Mouse (Mus musculus) forebrain, postnatal 0 days (tissue): ENCODE results near the gene Nfix. TPM values are rescaled to one million over a fixed set of nuclear protein-coding genes. Genes with fewer than 3 reads are reported as not detected.

Experiments used
- ATAC-seq: fragments of 200-750 bp; cut with Nextera tagmentation; 2 replicates; pipeline ENCODE4 v1.8.0; 2017; ENCODE audit warnings: mild to moderate bottlenecking, moderate library complexity
- DNase-seq: peaks from one replicate; pipeline ENCODE4 v3.0.0-alpha.2; 2015
- H3K27ac ChIP-seq: fragments of 300-500 bp; sonication (generic); 2 replicates; pipeline ENCODE4 v1.5.1; 2014; ENCODE audit warnings: low read depth, mild to moderate bottlenecking, antibody characterized with exemption, low read length, moderate library complexity, mixed read lengths
- H3K27me3 ChIP-seq: fragments of 300-500 bp; sonication (generic); 2 replicates; pipeline ENCODE4 v1.6.1; 2014; ENCODE audit warnings: mild to moderate bottlenecking, low read length, mixed read lengths; ENCODE audit not compliant: insufficient read depth
- H3K36me3 ChIP-seq: fragments of 300-500 bp; sonication (generic); 2 replicates; pipeline ENCODE4 v1.6.1; 2014; ENCODE audit warnings: mild to moderate bottlenecking, moderate library complexity; ENCODE audit not compliant: insufficient read depth
- H3K4me1 ChIP-seq: fragments of 300-500 bp; sonication (generic); 2 replicates; pipeline ENCODE4 v1.6.1; 2014; ENCODE audit warnings: antibody characterized with exemption; ENCODE audit not compliant: insufficient read depth
- H3K4me2 ChIP-seq: fragments of 300-500 bp; sonication (generic); 2 replicates; pipeline ENCODE4 v1.6.1; 2014; ENCODE audit warnings: low read depth, mild to moderate bottlenecking, moderate library complexity
- H3K4me3 ChIP-seq: fragments of 300-500 bp; sonication (generic); 2 replicates; pipeline ENCODE4 v1.5.1; 2014; ENCODE audit warnings: low read depth, low read length, mixed read lengths
- H3K9ac ChIP-seq: fragments of 300-500 bp; sonication (generic); 2 replicates; pipeline ENCODE4 v1.6.1; 2014; ENCODE audit warnings: mild to moderate bottlenecking
- H3K9me3 ChIP-seq: fragments of 300-500 bp; sonication (generic); 2 replicates; pipeline ENCODE4 v1.6.1; 2016; ENCODE audit warnings: low read length
- CTCF ChIP-seq: sonication (generic); IDR thresholded peaks from 2 replicates; pipeline ENCODE4 v1.5.1; 2016; ENCODE audit warnings: antibody characterized with exemption, control low read depth, low read depth
- WGBS: fragments of 180-500 bp; shearing (Covaris S2); extraction: QIAGEN DNeasy Blood & Tissue Kit; methylation state at CpG from one replicate; pipeline ENCODE4 v1.1.7; 2014; 5-methylcytosine and 5-hydroxymethylcytosine counted together
- polyA plus RNA-seq: library from polyadenylated mRNA; unstranded; fragments of >200 nt; fragmentation: Nextera tagmentation; extraction: Ambion mirVana; gene quantifications from 2 replicates; pipeline ENCODE4 v1.2.1, GENCODE M21; 2015
- total RNA-seq: library from RNA; depleted of rRNA; stranded (reverse); fragments of >200 nt; gene quantifications from 2 replicates; pipeline ENCODE4 v1.2.3, GENCODE M21; 2014

Nfix gene
- total and polyA plus RNA-seq, 2 experiments from 2014 or later: 111 to 376 TPM

DNA sequence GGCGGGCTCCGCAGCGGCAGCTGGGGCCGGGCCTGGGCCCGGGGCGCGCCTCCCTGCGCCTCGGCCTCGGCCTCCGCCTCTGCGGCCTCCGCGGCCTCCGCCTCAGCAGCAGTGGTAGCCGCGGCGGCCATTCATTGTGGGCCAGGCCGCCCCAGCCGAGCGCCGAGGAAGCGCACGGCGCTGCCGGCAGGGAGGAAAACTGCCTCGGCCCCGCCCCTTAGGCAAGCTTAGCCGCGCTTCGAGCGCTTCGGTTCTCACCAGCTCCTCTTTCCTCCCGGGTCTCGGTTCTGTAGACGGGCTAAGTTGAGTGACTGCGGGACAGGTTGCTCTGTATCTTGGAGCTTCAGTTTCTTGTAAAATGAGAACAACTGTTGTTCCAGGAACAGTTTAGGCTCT, 112.4 kb downstream of the Nfix start, which contains the start of gene Nacc1:
TSS of gene Nacc1 (minus strand) at position 158 of the 396 bp plus-strand sequence.
- Histone ChIP-seq H3K27me3 (no peaks in the 10 kb centered on the region), H3K4me1 (peaks cover 19% of the 10 kb centered on the region), H3K9me3 (no peaks in the 10 kb centered on the region), H3K4me2 (peak within 1 kb of the TSS; percentile 79), H3K27ac (peak within 1 kb of the TSS; percentile 80), H3K4me3 (peak within 1 kb of the TSS; percentile 99), H3K9ac (peak within 1 kb of the TSS; percentile 89), H3K36me3 (peaks cover 6% of the 10 kb centered on the region; the same call in 1 of the 2 replicates)
- DNase-seq (peak; percentile 91), ATAC-seq (peak; percentile 92)
- TF ChIP-seq CTCF: peak; percentile 29; the same call in 1 of the 2 replicates
- WGBS: under 1% methylated on average over 35 of the region's 37 CpGs

DNA sequence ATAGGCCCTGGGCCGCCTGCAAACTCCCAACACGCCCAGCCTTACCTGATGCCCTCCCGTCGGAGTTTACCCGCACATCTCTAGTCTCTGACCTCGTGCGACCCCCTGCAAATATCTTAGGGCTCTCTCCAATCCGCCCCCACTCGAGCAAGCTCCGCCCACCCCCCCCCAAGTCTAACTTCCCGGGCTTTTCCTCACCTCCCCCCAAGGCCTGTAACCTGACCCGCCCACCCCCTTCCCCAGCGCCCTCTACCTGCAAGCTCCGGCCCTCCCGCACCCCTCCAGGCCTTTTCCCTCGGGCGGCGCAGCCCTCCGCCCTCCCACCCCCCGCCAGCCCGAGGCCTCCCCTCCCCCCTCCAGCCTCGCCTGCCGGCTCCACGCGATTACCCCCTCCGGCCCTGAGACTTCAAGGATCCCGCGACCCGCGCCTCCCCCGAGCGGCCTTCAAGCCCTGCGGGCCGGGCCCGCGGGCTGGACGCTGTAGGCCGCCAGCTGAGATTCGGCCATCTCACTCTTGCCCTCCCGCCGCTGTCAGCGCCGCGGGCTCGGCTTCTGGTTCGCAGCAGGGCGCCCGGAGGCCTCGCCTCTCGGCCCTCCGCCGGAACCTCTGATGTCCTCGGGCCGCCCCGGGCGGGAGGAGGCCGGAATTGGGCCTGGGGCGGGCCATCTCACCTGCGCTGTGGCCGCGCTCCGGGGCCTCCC, 113.0 kb downstream of the Nfix start:
- H3K9me3 ChIP-seq: no peaks in the 10 kb centered on the region
- H3K27me3 ChIP-seq: no peaks in the 10 kb centered on the region
- H3K36me3 ChIP-seq: peaks cover 5% of the 10 kb centered on the region; the same call in 1 of the 2 replicates
- WGBS: 2% methylated on average over 62 of the region's 62 CpGs
- H3K27ac ChIP-seq: peak overlapping the region; percentile 80
- DNase-seq (peak; percentile 34), ATAC-seq (peak; percentile 19)
- TF ChIP-seq CTCF: no peak
- H3K9ac ChIP-seq: peak overlapping the region; percentile 89
- peak overlapping the region; percentile 99 for H3K4me3 ChIP-seq
- peak overlapping the region; percentile 75 for H3K4me2 ChIP-seq
- peaks cover 19% of the 10 kb centered on the region for H3K4me1 ChIP-seq

DNA sequence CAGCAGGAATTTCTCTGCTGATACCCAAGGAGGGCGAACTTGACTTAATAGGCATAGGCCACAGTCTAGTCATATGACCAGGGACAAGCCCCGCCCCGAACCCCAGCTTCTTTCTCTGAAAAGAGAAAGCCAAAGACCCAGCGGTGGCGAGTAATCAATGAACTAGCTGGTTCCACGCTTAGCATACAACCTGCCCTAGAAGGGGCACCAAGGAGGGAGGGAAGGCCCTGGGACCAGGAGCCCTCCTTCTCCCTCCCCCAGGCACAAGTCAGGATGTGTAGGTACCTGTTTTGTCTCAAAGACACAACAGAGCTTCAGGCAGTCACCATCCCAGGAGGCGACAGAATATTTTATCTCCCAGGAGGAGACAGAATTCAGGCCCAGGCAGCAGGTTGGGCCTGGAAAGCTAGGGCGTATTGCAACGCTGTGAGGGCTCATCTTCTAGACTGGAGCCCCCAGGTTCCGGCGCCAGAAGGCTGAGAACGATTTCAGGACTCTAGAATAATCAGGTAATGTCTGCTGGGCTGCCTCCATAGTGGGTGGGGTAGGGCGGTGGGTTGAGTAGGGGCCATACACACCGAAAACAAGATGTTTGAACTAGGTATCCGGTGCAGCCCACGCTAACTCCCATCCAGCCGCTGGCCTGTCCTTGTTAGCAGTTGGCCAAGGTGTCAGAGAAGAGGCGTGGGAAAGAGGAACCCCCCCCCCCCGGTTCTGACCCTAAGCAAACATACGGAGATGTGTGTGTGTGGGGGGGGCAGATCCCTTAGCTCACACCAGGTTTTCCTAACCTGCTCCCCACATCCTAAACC, 113.7 kb downstream of the Nfix start, which contains the start of gene Trmt1:
TSS of gene Trmt1 (plus strand) at position 117 of the 812 bp plus-strand sequence.
- TF ChIP-seq CTCF: no peak
- no peak for DNase-seq

DNA sequence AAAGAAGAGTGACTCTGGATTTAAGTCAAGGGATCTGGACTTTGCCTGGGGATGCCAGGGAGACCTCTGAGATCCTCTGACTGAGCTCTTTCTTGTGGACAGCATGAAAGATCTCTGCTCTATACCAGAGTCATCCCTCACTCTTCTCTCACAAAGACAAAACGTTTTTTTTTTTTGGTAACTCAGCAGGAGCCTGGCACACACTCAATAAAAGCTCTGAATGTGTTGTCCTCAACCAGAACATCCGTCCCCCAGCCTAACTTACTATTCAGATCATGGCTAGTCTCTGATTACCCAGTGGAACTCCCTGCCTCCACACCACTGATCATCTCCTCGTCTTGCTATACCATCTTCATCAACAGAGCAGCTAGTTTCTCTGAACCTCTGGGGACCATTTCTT, 115.6 kb downstream of the Nfix start:
- no peak for TF ChIP-seq CTCF
- DNase-seq (no peak), ATAC-seq (no peak)
- 38% methylated on average over 3 of the region's 3 CpGs for WGBS
- no peak overlapping the region for H3K4me2 ChIP-seq
- no peaks in the 10 kb centered on the region for H3K27me3 ChIP-seq
- H3K9me3 ChIP-seq: no peaks in the 10 kb centered on the region
- peaks cover 5% of the 10 kb centered on the region; the same call in 1 of the 2 replicates for H3K36me3 ChIP-seq
- no peak overlapping the region for H3K27ac ChIP-seq
- H3K9ac ChIP-seq: no peak overlapping the region
- H3K4me3 ChIP-seq: no peak overlapping the region
- peaks cover 15% of the 10 kb centered on the region for H3K4me1 ChIP-seq

More for the DNA sequence above, 113.7 kb downstream of the Nfix start, which contains the start of gene Trmt1:
- Histone ChIP-seq H3K4me3 (peak within 1 kb of the TSS; percentile 99), H3K4me1 (peaks cover 19% of the 10 kb centered on the region), H3K27me3 (no peaks in the 10 kb centered on the region), H3K27ac (peak within 1 kb of the TSS; percentile 80), H3K4me2 (peak within 1 kb of the TSS; percentile 75), H3K36me3 (peaks cover 5% of the 10 kb centered on the region; the same call in 1 of the 2 replicates), H3K9me3 (no peaks in the 10 kb centered on the region), H3K9ac (peak within 1 kb of the TSS; percentile 89)
- WGBS: 10% methylated on average over 20 of the region's 20 CpGs
- ATAC-seq: no peak

DNA sequence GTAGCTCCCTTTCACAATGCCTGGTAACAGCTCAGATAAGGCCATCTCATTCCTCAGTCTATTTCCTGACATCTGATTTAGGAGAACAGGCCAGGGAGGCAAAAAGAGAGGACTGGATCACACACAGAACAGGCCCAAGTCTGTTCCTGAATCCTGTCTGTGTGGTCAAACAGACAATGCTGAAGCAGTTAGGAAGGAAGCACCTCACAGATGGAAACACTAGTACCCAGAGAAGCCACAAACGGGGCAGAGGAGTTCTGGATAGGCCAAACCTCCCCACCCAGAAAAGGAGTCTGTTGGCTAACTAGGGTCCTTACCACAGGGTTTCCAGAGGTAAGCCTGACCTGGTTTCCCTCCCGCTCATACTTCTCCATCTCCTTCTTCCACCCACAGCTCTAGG, 117.9 kb downstream of the Nfix start:
- DNase-seq: no peak
- no peak overlapping the region for H3K9ac ChIP-seq
- H3K4me1 ChIP-seq: 0 out of 2 replicates have a peak, but pooled peaks cover 8% of the 10 kb centered on the region
- H3K4me2 ChIP-seq: no peak overlapping the region
- H3K36me3 ChIP-seq: peaks cover 7% of the 10 kb centered on the region; the same call in 1 of the 2 replicates
- no peak overlapping the region for H3K27ac ChIP-seq
- ATAC-seq: no peak
- H3K9me3 ChIP-seq: no peaks in the 10 kb centered on the region
- no peak for TF ChIP-seq CTCF
- H3K4me3 ChIP-seq: no peak overlapping the region
- no peaks in the 10 kb centered on the region for H3K27me3 ChIP-seq
- 77% methylated on average over 2 of the region's 2 CpGs for WGBS

DNA sequence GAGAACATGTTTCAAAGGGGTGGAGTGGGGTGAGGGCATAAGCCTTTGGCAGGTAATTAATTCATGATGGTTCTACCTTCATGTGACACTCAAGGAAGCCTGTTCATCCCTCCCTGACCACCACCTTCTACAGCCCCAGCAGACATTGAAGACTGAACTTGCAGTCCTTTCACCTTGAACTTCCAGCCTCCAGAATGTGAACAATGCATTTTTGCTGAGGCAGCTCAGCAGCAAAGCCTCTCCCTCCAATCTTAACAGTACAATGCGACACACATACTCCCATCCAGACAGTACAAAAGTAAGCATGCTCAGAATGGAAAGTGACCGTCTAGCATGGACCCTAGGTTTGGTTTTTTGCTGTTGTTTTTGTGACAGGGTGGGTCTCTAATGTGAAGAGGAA, 118.7 kb downstream of the Nfix start:
- 0 out of 2 replicates have a peak, but pooled peaks cover 7% of the 10 kb centered on the region for H3K4me1 ChIP-seq
- no peak for DNase-seq
- H3K9ac ChIP-seq: no peak overlapping the region
- no peaks in the 10 kb centered on the region for H3K27me3 ChIP-seq
- 76% methylated on average over 2 of the region's 2 CpGs for WGBS
- ATAC-seq: no peak
- H3K36me3 ChIP-seq: peaks cover 9% of the 10 kb centered on the region; the same call in 1 of the 2 replicates
- no peak overlapping the region for H3K4me2 ChIP-seq
- H3K27ac ChIP-seq: no peak overlapping the region
- no peak for TF ChIP-seq CTCF
- no peaks in the 10 kb centered on the region for H3K9me3 ChIP-seq
- no peak overlapping the region for H3K4me3 ChIP-seq
